Mouse (Mus musculus) embryonic fibroblast, embryonic 13.5 days (primary cell): Measurements from ENCODE around the gene Nanog.

ENCODE experiments used
- CTCF ChIP-seq: IDR thresholded peaks from 2 replicates; pipeline ENCODE4 v1.5.1; 2011; ENCODE audit warnings: mild to moderate bottlenecking, control low read depth, low read length, moderate library complexity, borderline replicate concordance; ENCODE audit not compliant: insufficient read depth
- POLR2A ChIP-seq: IDR thresholded peaks from 2 replicates; pipeline ENCODE4 v1.6.1; 2011; ENCODE audit warnings: low read depth, mild to moderate bottlenecking, control low read depth, low read length, moderate library complexity

DNA sequence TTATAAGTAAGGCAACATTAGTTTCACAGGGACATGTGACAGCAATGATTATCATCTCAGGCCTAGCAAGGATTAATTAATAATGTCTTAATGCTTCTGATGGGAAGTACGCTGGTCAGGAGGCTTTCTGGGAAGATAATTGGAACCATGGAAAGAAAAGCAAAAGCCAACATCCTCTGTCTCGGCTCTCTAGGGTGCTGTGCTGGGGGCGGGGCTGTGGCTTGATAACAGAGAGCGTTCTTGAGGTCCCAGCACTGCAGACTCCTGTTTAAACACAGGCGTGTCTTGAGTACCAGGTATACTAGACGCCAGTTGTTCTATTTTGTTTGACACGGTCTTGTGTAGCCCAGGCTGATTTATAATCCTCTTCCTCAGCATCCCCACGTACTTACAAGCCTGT is 34.5 kb upstream of the Nanog start:
- no peak for TF ChIP-seq CTCF
- TF ChIP-seq POLR2A: no peak
